Mouse (Mus musculus) forebrain, embryonic 10.5 days (tissue): ENCODE data around the gene Tnxb. TPM values are rescaled to one million over a fixed set of nuclear protein-coding genes. Genes with fewer than 3 reads are reported as not detected.

Source experiments
- DNase-seq: peaks from one replicate; pipeline ENCODE4 v3.0.0-alpha.2; 2017; ENCODE audit warnings: low spot score; ENCODE audit errors: extremely low spot score
- H3K27ac ChIP-seq: fragments of 300-500 bp; sonication (generic); 2 replicates; pipeline ENCODE4 v1.5.1; 2016; ENCODE audit warnings: mild to moderate bottlenecking
- H3K27me3 ChIP-seq: fragments of 300-500 bp; sonication (generic); 2 replicates; pipeline ENCODE4 v1.6.1; 2016; ENCODE audit warnings: mild to moderate bottlenecking; ENCODE audit not compliant: poor library complexity, severe bottlenecking
- H3K36me3 ChIP-seq: fragments of 300-500 bp; sonication (generic); replicated peaks from 2 replicates; pipeline ENCODE4 v1.6.1; 2016; ENCODE audit warnings: mild to moderate bottlenecking, moderate library complexity
- H3K4me1 ChIP-seq: fragments of 300-500 bp; sonication (generic); 2 replicates; pipeline ENCODE4 v1.6.1; 2016
- H3K4me3 ChIP-seq: fragments of 300-500 bp; sonication (generic); 2 replicates; pipeline ENCODE4 v1.5.1; 2016; ENCODE audit warnings: mild to moderate bottlenecking, moderate library complexity
- H3K9me3 ChIP-seq: fragments of 300-500 bp; sonication (generic); 2 replicates; pipeline ENCODE4 v1.6.1; 2016; ENCODE audit warnings: mild to moderate bottlenecking, moderate library complexity
- WGBS: fragments of 180-500 bp; shearing (Covaris S2); methylation state at CpG from one replicate; pipeline ENCODE4 v1.1.7; 2016; 5-methylcytosine and 5-hydroxymethylcytosine counted together
- polyA plus RNA-seq: library from polyadenylated mRNA; unstranded; fragments of >200 nt; fragmentation: Nextera tagmentation; extraction: Ambion mirVana; gene quantifications from 2 replicates; pipeline ENCODE4 v1.2.1, GENCODE M21; 2016

Tnxb gene
- polyA plus RNA-seq, 1 experiment from 2014 or later, result not detected

DNA sequence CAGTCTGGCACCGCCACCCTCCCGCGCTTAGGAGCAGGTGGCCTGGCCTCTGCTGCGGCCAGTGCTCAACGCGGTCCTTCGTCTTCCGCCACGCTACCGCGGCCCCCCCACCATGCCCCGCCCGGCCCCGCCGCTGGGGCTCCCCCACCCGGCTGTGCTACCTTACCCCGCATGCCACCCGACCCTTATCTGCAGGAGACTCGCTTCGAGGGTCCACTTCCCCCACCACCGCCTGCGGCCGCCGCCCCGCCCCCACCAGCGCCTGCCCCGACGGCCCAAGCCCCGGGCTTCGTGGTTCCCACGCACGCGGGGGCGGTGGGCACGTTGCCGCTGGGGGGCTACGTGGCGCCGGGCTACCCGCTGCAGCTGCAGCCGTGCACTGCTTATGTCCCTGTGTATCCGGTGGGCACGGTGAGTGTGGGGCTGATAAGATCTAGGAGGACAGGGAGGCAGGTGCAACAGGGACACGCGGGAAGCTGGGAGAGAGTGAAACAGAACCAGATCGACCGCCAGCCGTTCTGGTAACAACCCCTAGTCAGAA is 39.5 kb upstream of the Tnxb start:
- H3K4me3 ChIP-seq, result peak overlapping the region; percentile 80
- DNase-seq, result no peak
- peaks cover 69% of the 10 kb centered on the region for H3K4me1 ChIP-seq
- H3K27me3 ChIP-seq, result peaks cover 61% of the 10 kb centered on the region
- H3K36me3 ChIP-seq, result peaks cover 1% of the 10 kb centered on the region
- WGBS, result 2% methylated on average over 47 of the region's 48 CpGs
- H3K9me3 ChIP-seq, result no peaks in the 10 kb centered on the region
- peak overlapping the region; percentile 67; the same call in 1 of the 2 replicates for H3K27ac ChIP-seq

DNA sequence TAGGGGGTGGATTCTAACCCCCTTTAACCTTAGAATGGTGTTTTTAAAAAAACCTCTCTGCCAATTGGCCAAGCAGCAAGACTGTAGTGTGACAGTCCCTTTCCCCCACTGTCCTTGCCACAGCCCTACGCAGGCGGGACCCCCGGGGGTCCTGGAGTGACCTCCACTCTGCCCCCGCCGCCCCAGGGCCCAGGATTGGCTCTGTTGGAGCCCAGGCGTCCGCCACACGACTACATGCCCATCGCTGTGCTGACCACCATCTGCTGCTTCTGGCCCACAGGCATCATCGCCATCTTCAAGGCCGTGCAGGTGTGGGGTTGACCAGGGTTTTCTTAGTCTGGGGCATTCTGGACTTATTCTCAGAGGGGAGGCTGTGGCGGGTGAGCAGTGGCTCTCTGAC is 38.7 kb upstream of the Tnxb start:
- H3K27me3 ChIP-seq, result peaks cover 61% of the 10 kb centered on the region
- H3K4me1 ChIP-seq, result peaks cover 61% of the 10 kb centered on the region
- H3K9me3 ChIP-seq, result no peaks in the 10 kb centered on the region
- no peak for DNase-seq
- WGBS, result 3% methylated on average over 12 of the region's 12 CpGs
- H3K36me3 ChIP-seq, result no peaks in the 10 kb centered on the region
- peak overlapping the region; percentile 80 for H3K4me3 ChIP-seq
- 0 out of 2 replicates have a peak overlapping the region, but pooled peaks have one; percentile 60 for H3K27ac ChIP-seq

DNA sequence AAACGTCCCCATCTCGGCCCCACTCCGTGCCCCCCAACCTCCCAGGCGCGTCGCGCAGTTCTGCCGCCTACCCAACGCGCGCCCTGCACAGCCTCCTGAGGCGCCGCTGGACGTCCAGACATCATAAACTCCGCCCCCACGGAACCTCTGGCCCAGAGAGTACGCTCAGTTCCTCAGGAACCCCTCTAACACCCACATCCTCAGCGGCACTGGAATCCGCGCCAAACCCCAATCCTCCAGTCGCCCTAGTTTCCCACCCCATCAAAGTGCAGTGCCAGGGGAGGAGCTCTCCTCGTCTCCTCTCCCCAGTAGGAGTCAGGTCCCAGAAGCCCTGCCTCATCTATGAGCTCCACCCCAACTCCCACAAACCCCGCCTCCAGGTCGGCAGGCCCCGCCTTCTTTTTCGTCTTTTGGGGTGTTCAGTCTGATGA is 38.1 kb upstream of the Tnxb start:
- Histone ChIP-seq H3K36me3 (no peaks in the 10 kb centered on the region), H3K4me3 (peak overlapping the region; percentile 80), H3K9me3 (no peaks in the 10 kb centered on the region), H3K27me3 (peaks cover 61% of the 10 kb centered on the region), H3K27ac (peak overlapping the region; percentile 60; the same call in 1 of the 2 replicates), H3K4me1 (peaks cover 58% of the 10 kb centered on the region)
- peak; percentile 49 for DNase-seq
- under 1% methylated on average over 26 of the region's 26 CpGs for WGBS

DNA sequence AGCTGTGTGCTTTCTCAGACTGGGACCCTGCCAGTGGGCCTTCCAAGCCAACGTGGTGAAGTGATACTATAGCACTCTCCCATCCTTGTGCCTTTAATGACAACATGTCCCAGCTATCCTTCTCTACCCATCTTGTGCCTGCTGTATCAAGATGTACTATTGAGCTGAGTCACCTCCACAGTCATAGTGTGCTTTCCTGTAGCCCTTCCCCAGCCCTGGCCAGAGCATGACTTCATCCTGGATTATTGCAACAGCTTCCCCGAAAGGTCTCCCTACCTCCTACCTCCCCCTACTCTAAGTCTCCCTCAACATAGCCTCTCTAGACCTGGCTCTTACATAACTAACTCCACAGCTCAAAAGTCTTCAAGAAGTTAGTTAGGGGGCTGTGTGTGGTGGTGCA is 34.7 kb upstream of the Tnxb start:
- Histone ChIP-seq H3K27ac (no peak overlapping the region), H3K36me3 (no peaks in the 10 kb centered on the region), H3K4me3 (no peak overlapping the region), H3K27me3 (peaks cover 34% of the 10 kb centered on the region), H3K9me3 (no peaks in the 10 kb centered on the region), H3K4me1 (peaks cover 29% of the 10 kb centered on the region)
- DNase-seq, result no peak
- 69% methylated on average over 2 of the region's 2 CpGs for WGBS

DNA sequence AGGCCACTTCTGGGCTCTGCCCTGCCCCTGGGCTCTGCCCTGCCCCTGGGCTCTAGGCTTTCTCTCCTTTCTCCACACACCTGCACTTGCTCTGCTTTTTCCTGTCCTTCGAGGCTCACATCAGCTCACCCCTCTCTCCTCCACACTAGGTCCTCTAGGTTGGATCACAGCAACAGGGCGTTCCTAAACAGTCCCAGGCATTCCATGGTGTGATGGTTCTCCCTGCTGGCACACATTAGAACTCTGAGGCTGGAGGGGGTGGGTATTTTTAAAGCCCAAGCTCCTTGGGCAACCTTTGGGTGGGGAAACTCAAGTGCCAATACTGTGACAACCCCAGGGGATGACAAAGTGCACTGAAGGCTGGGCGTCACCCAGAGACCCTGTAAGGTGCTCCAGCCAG is 32.9 kb upstream of the Tnxb start:
- no peaks in the 10 kb centered on the region for H3K36me3 ChIP-seq
- H3K9me3 ChIP-seq, result no peaks in the 10 kb centered on the region
- no peak overlapping the region for H3K27ac ChIP-seq
- no peak for DNase-seq
- 74% methylated on average over 3 of the region's 3 CpGs for WGBS
- peaks cover 21% of the 10 kb centered on the region for H3K4me1 ChIP-seq
- peaks cover 16% of the 10 kb centered on the region for H3K27me3 ChIP-seq
- H3K4me3 ChIP-seq, result no peak overlapping the region

DNA sequence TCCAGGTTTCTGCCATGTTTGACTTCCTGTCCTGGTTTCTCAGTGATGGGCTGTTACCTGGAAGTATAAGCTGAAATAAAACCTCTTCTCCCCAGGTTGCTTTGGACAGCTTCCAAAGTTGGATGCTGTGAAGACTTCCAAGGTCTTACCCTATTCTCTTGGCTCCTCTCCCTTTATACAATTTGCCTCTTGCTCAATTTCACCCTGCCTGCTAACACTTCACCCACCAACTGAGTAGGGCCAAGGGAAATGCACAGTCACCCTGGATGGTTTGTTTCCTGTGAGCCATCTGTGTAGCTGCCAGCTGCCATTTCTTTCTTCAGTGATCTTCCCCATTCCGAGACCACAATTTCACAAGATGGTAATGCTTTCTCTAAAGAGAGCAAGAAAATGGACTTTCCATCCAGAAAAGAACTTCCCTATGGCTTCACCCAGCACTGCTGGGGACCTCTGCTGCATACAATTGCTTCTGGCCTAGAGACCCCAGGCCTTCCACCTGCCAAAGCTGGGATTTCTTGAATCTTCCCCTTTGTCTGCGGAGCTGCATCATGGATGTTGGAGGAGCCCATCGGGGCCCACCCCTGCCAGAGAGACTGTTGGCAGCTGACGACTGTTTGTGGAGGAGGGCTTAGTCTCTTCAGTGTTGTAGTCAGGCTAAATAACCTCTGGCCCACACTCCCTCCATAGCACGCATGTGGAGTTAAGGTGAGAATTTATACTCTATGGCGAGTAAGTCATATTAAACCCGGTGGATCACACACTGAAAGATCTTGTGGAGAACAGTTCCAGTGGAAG is 30.7 kb upstream of the Tnxb start:
- no peaks in the 10 kb centered on the region for H3K36me3 ChIP-seq
- peaks cover 14% of the 10 kb centered on the region for H3K4me1 ChIP-seq
- peak overlapping the region; percentile 51; the same call in 1 of the 2 replicates for H3K27ac ChIP-seq
- H3K9me3 ChIP-seq, result no peaks in the 10 kb centered on the region
- H3K27me3 ChIP-seq, result no peaks in the 10 kb centered on the region; the same call in 1 of the 2 replicates
- no peak overlapping the region for H3K4me3 ChIP-seq
- no peak for DNase-seq
- 89% methylated on average over 7 of the region's 7 CpGs for whole genome bisulfite sequencing

DNA sequence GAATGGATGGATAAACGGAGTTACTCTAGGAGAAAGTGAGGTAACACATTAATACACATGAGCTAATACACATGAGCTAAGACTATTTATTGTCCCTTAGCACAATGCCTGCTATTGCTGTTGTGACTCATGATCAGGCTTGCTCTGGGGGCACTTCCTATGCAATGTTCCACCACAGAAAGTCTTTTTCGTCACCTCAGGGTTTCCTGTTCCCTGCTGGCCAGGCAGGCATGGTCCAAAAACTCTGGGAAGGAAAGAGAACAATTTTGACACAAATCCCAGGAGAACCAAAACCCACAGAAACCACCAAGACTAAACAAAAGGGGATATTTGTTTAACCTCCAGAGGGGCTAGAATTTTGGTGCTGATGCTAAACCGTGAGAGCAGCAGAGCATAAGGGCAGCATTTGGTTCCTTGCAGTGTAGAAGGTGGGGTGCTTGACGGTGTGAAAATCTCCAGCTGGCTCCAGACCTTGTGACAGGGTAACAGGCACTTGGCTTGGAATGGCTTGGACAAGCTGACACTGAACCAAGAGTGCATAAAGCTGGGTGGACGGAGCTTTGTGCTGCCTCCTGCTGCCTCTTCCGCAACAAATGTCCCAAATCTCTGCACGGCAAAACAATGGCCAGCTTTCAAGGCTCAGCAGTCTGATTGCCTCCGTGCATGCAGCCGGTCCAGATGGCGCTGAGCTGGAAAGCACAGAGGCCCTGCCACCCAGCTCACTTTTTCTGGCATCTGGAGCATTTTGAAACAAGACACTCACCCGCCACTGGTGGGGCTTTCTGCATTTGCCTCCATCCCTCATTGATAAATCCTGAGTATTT is 29.3 kb upstream of the Tnxb start:
- DNase-seq, result peak; percentile 61
- no peaks in the 10 kb centered on the region; the same call in 1 of the 2 replicates for H3K27me3 ChIP-seq
- H3K9me3 ChIP-seq, result no peaks in the 10 kb centered on the region
- peak overlapping the region; percentile 84 for H3K27ac ChIP-seq
- 20% methylated on average over 11 of the region's 11 CpGs for WGBS
- H3K36me3 ChIP-seq, result peaks cover 4% of the 10 kb centered on the region
- H3K4me3 ChIP-seq, result peak overlapping the region; percentile 7; the same call in 1 of the 2 replicates
- peaks cover 27% of the 10 kb centered on the region for H3K4me1 ChIP-seq

GRCm38 (mm10) chr17:34641945-34642344 is 28.4 kb upstream of the Tnxb start:
- 92% methylated on average over 3 of the region's 3 CpGs for WGBS
- H3K27ac ChIP-seq, result peak overlapping the region; percentile 84
- no peak for DNase-seq
- H3K36me3 ChIP-seq, result peaks cover 9% of the 10 kb centered on the region
- H3K4me3 ChIP-seq, result no peak overlapping the region
- H3K4me1 ChIP-seq, result peaks cover 35% of the 10 kb centered on the region
- H3K9me3 ChIP-seq, result no peaks in the 10 kb centered on the region
- H3K27me3 ChIP-seq, result no peaks in the 10 kb centered on the region; the same call in 1 of the 2 replicates

- no peaks in the 10 kb centered on the region for H3K9me3 ChIP-seq
- H3K27me3 ChIP-seq, result no peaks in the 10 kb centered on the region
- DNase-seq, result no peak
- H3K4me1 ChIP-seq, result peaks cover 47% of the 10 kb centered on the region
- 93% methylated on average over 4 of the region's 4 CpGs for WGBS
- H3K27ac ChIP-seq, result no peak overlapping the region
- H3K4me3 ChIP-seq, result no peak overlapping the region
- H3K36me3 ChIP-seq, result peaks cover 9% of the 10 kb centered on the region
Observed at GRCm38 (mm10) chr17:34643379-34643778, 27.0 kb upstream of the Tnxb start.

GRCm38 (mm10) chr17:34643944-34644343 is 26.4 kb upstream of the Tnxb start:
- WGBS, result 89% methylated on average over 10 of the region's 10 CpGs

GRCm38 (mm10) chr17:34644608-34645007 is 25.7 kb upstream of the Tnxb start, which contains the start of gene Fkbpl:
Gene Fkbpl (plus strand): TSS chr17:34644764.
- Histone ChIP-seq H3K4me3 (peak within 1 kb of the TSS; percentile 99), H3K4me1 (peaks cover 54% of the 10 kb centered on the region)

More at GRCm38 (mm10) chr17:34643944-34644343, 26.4 kb upstream of the Tnxb start:
- H3K27ac ChIP-seq, result peak overlapping the region; percentile 80
- 0 out of 2 replicates have a peak overlapping the region, but pooled peaks have one; percentile 99 for H3K4me3 ChIP-seq
- H3K9me3 ChIP-seq, result no peaks in the 10 kb centered on the region
- no peaks in the 10 kb centered on the region for H3K27me3 ChIP-seq
- H3K36me3 ChIP-seq, result peaks cover 15% of the 10 kb centered on the region
- DNase-seq, result no peak
- peaks cover 53% of the 10 kb centered on the region for H3K4me1 ChIP-seq

GRCm38 (mm10) chr17:34645256-34645829 is 25.0 kb upstream of the Tnxb start:
- H3K27ac ChIP-seq, result peak overlapping the region; percentile 80
- 50% methylated on average over 10 of the region's 10 CpGs for WGBS
- no peak for DNase-seq
- peaks cover 29% of the 10 kb centered on the region for H3K36me3 ChIP-seq
- peaks cover 54% of the 10 kb centered on the region for H3K4me1 ChIP-seq
- no peaks in the 10 kb centered on the region for H3K9me3 ChIP-seq
- no peaks in the 10 kb centered on the region for H3K27me3 ChIP-seq
- H3K4me3 ChIP-seq, result peak overlapping the region; percentile 99

More at GRCm38 (mm10) chr17:34644608-34645007, 25.7 kb upstream of the Tnxb start, which contains the start of gene Fkbpl:
- DNase-seq, result peak; percentile 94
- Histone ChIP-seq H3K27me3 (no peaks in the 10 kb centered on the region), H3K27ac (peak within 1 kb of the TSS; percentile 80), H3K36me3 (peaks cover 21% of the 10 kb centered on the region), H3K9me3 (no peaks in the 10 kb centered on the region)
- WGBS, result 1% methylated on average over 16 of the region's 16 CpGs
